Mouse (Mus musculus): ENCODE results near the gene Flnb. TPM values are rescaled to one million over a fixed set of nuclear protein-coding genes. Genes with fewer than 3 reads are reported as not detected.

The Flnb gene
- polyA plus RNA-seq, 1 experiment: 326 TPM

DNA sequence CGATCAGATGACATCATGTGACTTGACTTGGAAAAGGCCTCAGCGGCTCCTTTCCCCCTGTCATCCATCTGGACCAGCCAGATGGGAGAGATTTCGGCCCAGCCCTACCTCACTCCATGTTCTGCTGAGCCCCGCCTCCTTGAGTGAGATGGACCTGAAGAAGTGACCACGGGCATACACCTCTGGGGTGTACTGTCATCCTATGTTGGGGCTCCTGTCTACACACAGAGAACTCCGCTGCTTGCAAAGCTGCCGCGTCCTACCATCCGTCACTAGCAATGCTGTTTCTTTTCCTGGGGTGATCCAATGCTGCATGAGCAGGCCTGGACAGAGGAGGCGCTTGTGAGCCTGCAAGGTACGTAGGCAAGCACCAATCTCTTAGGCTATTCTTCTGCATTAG lies 142.9 kb downstream of the Flnb start:
- H3K4me3 ChIP-seq (ENCODE audit: low read depth, low read length): peak overlapping the region; percentile 16; the same call in 1 of the 2 replicates
- TF ChIP-seq EP300 (IDR thresholded peaks at IDR 0.05; ENCODE audit: insufficient read depth, low read depth, low read length) (no peak), POLR2A (IDR thresholded peaks at IDR 0.05; ENCODE audit: insufficient read depth, low read length) (no peak), CTCF (IDR thresholded peaks at IDR 0.05; ENCODE audit: low read depth, low read length) (peak; percentile 78)

DNA sequence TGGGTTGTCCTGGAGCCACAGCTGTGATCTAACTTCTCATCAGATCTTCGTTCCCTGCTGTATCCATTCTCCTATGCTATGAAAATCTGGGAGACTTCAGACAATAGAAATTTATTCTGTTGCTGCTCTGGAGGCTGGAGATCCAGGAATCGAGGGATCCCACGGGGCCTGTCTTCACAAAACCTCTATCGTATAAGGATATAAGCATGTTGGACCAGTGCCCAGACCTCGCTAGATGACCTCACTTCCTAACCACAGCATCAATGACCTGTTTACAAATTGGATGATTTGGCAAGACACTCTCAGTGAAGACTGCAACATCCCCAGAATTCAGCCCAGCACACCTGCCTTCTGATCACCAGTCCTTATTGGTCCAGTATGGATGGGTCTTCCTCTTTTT lies 144.0 kb downstream of the Flnb start:
- Histone ChIP-seq H3K27ac (ENCODE audit: insufficient read depth, low read length) (no peak overlapping the region), H3K27me3 (ENCODE audit: control insufficient read depth, insufficient read depth, low read length, poor library complexity, severe bottlenecking) (no peaks in the 10 kb centered on the region), H3K4me1 (ENCODE audit: control insufficient read depth, insufficient read depth, low read length) (peaks cover 3% of the 10 kb centered on the region), H3K4me3 (ENCODE audit: low read depth, low read length) (no peak overlapping the region), H3K36me3 (ENCODE audit: control insufficient read depth, insufficient read depth, low read length, poor library complexity, severe bottlenecking) (no peaks in the 10 kb centered on the region), H3K9me3 (replicated peaks; ENCODE audit: control insufficient read depth, insufficient read depth, low read length, poor library complexity, severe bottlenecking) (no peaks in the 10 kb centered on the region), H3K9ac (ENCODE audit: low read depth, poor library complexity, severe bottlenecking) (no peak overlapping the region)
- TF ChIP-seq CTCF (IDR thresholded peaks at IDR 0.05; ENCODE audit: low read depth, low read length): no peak
- no peak for TF ChIP-seq EP300 (IDR thresholded peaks at IDR 0.05; ENCODE audit: insufficient read depth, low read depth, low read length)
- TF ChIP-seq POLR2A (IDR thresholded peaks at IDR 0.05; ENCODE audit: insufficient read depth, low read length): no peak

More for the DNA sequence above, 142.9 kb downstream of the Flnb start:
- H3K9ac ChIP-seq (ENCODE audit: low read depth, poor library complexity, severe bottlenecking): no peak overlapping the region
- no peaks in the 10 kb centered on the region for H3K27me3 ChIP-seq (ENCODE audit: control insufficient read depth, insufficient read depth, low read length, poor library complexity, severe bottlenecking)
- H3K27ac ChIP-seq (ENCODE audit: insufficient read depth, low read length): no peak overlapping the region
- no peaks in the 10 kb centered on the region for H3K9me3 ChIP-seq (replicated peaks; ENCODE audit: control insufficient read depth, insufficient read depth, low read length, poor library complexity, severe bottlenecking)
- H3K36me3 ChIP-seq (ENCODE audit: control insufficient read depth, insufficient read depth, low read length, poor library complexity, severe bottlenecking): no peaks in the 10 kb centered on the region
- peaks cover 6% of the 10 kb centered on the region for H3K4me1 ChIP-seq (ENCODE audit: control insufficient read depth, insufficient read depth, low read length)

DNA sequence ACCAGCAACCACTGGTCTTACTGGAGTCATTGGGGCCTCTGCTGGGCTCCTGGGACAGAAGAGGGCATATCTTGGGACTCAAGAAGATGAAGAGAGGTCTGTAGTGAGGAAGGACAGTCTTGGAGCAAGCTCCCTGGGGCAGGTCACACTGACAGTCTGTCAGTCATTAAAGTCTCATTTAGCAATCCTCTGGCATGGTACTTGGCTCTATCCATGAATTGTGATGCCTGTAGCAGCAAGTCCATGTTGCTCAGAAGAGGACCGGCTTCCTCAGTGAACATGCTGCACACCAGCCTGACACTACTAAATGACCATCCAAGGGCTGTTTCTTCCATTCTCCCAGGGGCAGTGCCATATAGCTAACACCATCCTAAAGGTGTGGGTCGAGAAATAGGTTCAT lies 144.9 kb downstream of the Flnb start:
- Histone ChIP-seq H3K9me3 (replicated peaks; ENCODE audit: control insufficient read depth, insufficient read depth, low read length, poor library complexity, severe bottlenecking) (no peaks in the 10 kb centered on the region), H3K36me3 (ENCODE audit: control insufficient read depth, insufficient read depth, low read length, poor library complexity, severe bottlenecking) (no peaks in the 10 kb centered on the region), H3K9ac (ENCODE audit: low read depth, poor library complexity, severe bottlenecking) (no peak overlapping the region), H3K4me3 (ENCODE audit: low read depth, low read length) (no peak overlapping the region), H3K4me1 (ENCODE audit: control insufficient read depth, insufficient read depth, low read length) (peaks cover 2% of the 10 kb centered on the region), H3K27ac (ENCODE audit: insufficient read depth, low read length) (no peak overlapping the region), H3K27me3 (ENCODE audit: control insufficient read depth, insufficient read depth, low read length, poor library complexity, severe bottlenecking) (no peaks in the 10 kb centered on the region)
- TF ChIP-seq EP300 (IDR thresholded peaks at IDR 0.05; ENCODE audit: insufficient read depth, low read depth, low read length) (no peak), CTCF (IDR thresholded peaks at IDR 0.05; ENCODE audit: low read depth, low read length) (no peak)

DNA sequence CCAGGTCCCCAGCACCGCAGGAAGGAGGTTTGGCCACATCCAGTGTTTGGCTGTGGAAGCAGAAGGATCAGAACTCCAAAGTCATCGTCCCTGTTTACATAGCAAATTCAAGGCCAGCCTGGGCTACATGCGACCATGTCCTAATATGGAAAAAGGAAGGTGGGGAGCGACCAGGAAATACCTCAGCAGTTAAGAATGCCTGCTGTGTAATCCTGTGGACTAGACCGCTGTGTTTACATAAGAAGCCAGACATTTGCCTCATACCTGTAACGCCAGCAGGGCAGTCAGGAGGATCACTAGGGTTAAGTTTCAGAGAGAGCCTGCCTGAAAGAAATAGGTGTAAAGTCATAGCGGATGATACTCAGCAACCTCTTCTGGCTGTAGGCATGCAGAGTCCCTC lies 145.4 kb downstream of the Flnb start:
- Histone ChIP-seq H3K4me3 (ENCODE audit: low read depth, low read length) (no peak overlapping the region), H3K27ac (ENCODE audit: insufficient read depth, low read length) (no peak overlapping the region), H3K9ac (ENCODE audit: low read depth, poor library complexity, severe bottlenecking) (no peak overlapping the region), H3K27me3 (ENCODE audit: control insufficient read depth, insufficient read depth, low read length, poor library complexity, severe bottlenecking) (no peaks in the 10 kb centered on the region), H3K9me3 (replicated peaks; ENCODE audit: control insufficient read depth, insufficient read depth, low read length, poor library complexity, severe bottlenecking) (no peaks in the 10 kb centered on the region), H3K36me3 (ENCODE audit: control insufficient read depth, insufficient read depth, low read length, poor library complexity, severe bottlenecking) (no peaks in the 10 kb centered on the region), H3K4me1 (ENCODE audit: control insufficient read depth, insufficient read depth, low read length) (no peaks in the 10 kb centered on the region)
- TF ChIP-seq CTCF (IDR thresholded peaks at IDR 0.05; ENCODE audit: low read depth, low read length) (no peak), EP300 (IDR thresholded peaks at IDR 0.05; ENCODE audit: insufficient read depth, low read depth, low read length) (no peak), POLR2A (IDR thresholded peaks at IDR 0.05; ENCODE audit: insufficient read depth, low read length) (no peak)

DNA sequence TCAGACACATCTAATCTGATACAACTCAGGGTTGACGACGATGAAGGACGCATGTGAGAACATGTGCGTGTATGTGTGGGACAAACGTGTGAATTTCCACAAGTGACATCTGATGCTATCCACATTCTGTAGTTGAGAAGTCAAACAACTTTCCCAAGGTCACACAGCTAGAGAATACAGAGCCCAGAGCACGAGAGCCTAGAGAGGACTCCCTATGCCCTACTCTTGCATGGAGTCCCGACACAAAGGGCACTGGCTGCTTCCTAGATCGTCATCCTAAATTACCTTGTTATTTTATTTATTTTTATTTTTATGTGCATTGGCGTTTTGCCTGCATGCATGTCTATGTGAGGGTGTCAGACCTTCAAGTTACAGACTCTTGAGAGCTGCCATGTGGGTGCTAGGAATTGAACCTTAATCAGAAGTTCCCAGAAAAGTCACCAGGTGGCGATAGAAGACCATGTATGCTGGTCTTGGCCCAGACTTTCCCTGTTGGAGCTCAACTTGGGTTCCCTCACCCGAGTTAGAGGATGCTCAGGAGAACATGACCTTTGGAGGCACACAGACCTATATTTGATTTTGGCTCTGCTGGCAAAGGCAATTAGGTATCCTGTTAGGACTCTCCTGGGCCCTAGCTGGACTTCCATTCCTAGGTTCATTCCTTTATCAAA lies 146.6 kb downstream of the Flnb start:
- TF ChIP-seq CTCF (IDR thresholded peaks at IDR 0.05; ENCODE audit: low read depth, low read length) (peak; percentile 60), EP300 (IDR thresholded peaks at IDR 0.05; ENCODE audit: insufficient read depth, low read depth, low read length) (no peak), POLR2A (IDR thresholded peaks at IDR 0.05; ENCODE audit: insufficient read depth, low read length) (no peak)
- H3K4me3 ChIP-seq (ENCODE audit: low read depth, low read length): no peak overlapping the region
- no peaks in the 10 kb centered on the region for H3K36me3 ChIP-seq (ENCODE audit: control insufficient read depth, insufficient read depth, low read length, poor library complexity, severe bottlenecking)
- no peak overlapping the region for H3K27ac ChIP-seq (ENCODE audit: insufficient read depth, low read length)
- no peak overlapping the region for H3K9ac ChIP-seq (ENCODE audit: low read depth, poor library complexity, severe bottlenecking)
- no peaks in the 10 kb centered on the region for H3K4me1 ChIP-seq (ENCODE audit: control insufficient read depth, insufficient read depth, low read length)
- H3K9me3 ChIP-seq (replicated peaks; ENCODE audit: control insufficient read depth, insufficient read depth, low read length, poor library complexity, severe bottlenecking): no peaks in the 10 kb centered on the region
- no peaks in the 10 kb centered on the region for H3K27me3 ChIP-seq (ENCODE audit: control insufficient read depth, insufficient read depth, low read length, poor library complexity, severe bottlenecking)

DNA sequence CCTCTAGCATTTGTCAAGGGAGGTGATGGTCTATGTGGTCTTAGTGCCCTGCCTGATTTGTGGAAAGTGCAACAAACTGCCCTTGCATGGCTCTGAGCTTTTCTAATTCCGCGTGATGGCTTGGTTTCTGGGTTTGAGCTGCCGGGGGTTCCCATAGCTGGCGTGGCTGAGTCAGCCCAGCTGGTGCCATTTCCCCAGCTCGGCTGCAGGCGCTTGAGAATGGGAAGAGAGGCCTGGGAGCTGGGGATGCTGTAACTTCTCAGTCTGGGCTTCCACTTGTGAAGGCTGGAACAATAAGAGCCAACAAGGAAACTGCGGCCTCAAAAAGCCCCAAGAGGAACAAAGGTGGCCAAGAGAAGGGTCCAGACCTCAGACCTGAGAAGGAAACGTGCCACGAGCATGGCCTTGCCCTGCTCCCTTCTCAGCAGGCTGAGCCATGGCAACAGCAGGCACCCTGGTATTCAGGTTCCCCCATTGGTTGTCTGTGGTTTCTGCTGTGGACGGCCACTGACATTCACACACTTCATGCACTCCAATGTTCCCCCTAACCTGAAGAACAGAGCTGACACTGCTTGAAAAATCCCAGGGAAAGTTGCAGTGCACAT lies 154.2 kb downstream of the Flnb start:
- no peaks in the 10 kb centered on the region for H3K4me1 ChIP-seq (ENCODE audit: control insufficient read depth, insufficient read depth, low read length)
- no peaks in the 10 kb centered on the region for H3K36me3 ChIP-seq (ENCODE audit: control insufficient read depth, insufficient read depth, low read length, poor library complexity, severe bottlenecking)
- no peak overlapping the region for H3K9ac ChIP-seq (ENCODE audit: low read depth, poor library complexity, severe bottlenecking)
- peak overlapping the region; percentile 15; the same call in 1 of the 2 replicates for H3K4me3 ChIP-seq (ENCODE audit: low read depth, low read length)
- no peak overlapping the region for H3K27ac ChIP-seq (ENCODE audit: insufficient read depth, low read length)
- H3K9me3 ChIP-seq (replicated peaks; ENCODE audit: control insufficient read depth, insufficient read depth, low read length, poor library complexity, severe bottlenecking): no peaks in the 10 kb centered on the region
- H3K27me3 ChIP-seq (ENCODE audit: control insufficient read depth, insufficient read depth, low read length, poor library complexity, severe bottlenecking): no peaks in the 10 kb centered on the region
- TF ChIP-seq EP300 (IDR thresholded peaks at IDR 0.05; ENCODE audit: insufficient read depth, low read depth, low read length): no peak
- TF ChIP-seq POLR2A (IDR thresholded peaks at IDR 0.05; ENCODE audit: insufficient read depth, low read length): no peak
- no peak for TF ChIP-seq CTCF (IDR thresholded peaks at IDR 0.05; ENCODE audit: low read depth, low read length)

Measured in ES-Bruce4 (cell line).